13 mouse cellular contexts compared by ENCODE assay signal in genomic region chr9:99400781-99401180, GRCm38 (mm10). TPM values are rescaled to one million over a fixed set of nuclear protein-coding genes. Genes with fewer than 3 reads are reported as not detected.
A peak's percentile ranks its signal among the peaks of the same experiment; 100 is the strongest.
DNase-seq lines count a peak whose midpoint lies in the region; ATAC-seq and TF ChIP-seq lines count a peak whose summit lies in the region.
"Had no signal": no experiment of that assay in that cellular context is flagged by ENCODE, and none has a peak within 500 bp of the region (broad histone marks: within the 10 kb centered on the region; RNA-seq: fewer than 3 reads in every experiment).

No protein-coding gene starts in this region.

- no peaks in the 10 kb centered on the region for H3K27me3 ChIP-seq in midbrain, embryonic 16.5 days (ENCODE audit: control insufficient read depth, insufficient read depth, low read depth, low read length)
- H3K27me3 ChIP-seq in midbrain, embryonic 13.5 days, result no peaks in the 10 kb centered on the region
- H3K27me3 ChIP-seq in forebrain, embryonic 13.5 days, result no peaks in the 10 kb centered on the region
- no peaks in the 10 kb centered on the region for H3K27me3 ChIP-seq in thymus, adult 2 months (ENCODE audit: control insufficient read depth, insufficient read depth, low read length)

- no peaks in the 10 kb centered on the region for H3K4me1 ChIP-seq in midbrain, embryonic 16.5 days (ENCODE audit: control insufficient read depth, insufficient read depth, low read length)
- H3K4me1 ChIP-seq in midbrain, embryonic 13.5 days (replicated peaks), result no peaks in the 10 kb centered on the region
- peaks cover 9% of the 10 kb centered on the region; the same call in 1 of the 2 replicates for H3K4me1 ChIP-seq in forebrain, embryonic 13.5 days
- H3K4me1 ChIP-seq in thymus, adult 2 months (replicated peaks; ENCODE audit: control insufficient read depth, insufficient read depth, low read length), result no peaks in the 10 kb centered on the region; the same call in 1 of the 2 replicates

- no peak for TF ChIP-seq CTCF in thymus, adult 2 months (IDR thresholded peaks at IDR 0.05; ENCODE audit: borderline replicate concordance, control insufficient read depth, extremely low read depth, insufficient read depth, low read length, poor library complexity)

- H3K9me3 ChIP-seq in midbrain, embryonic 16.5 days (replicated peaks; ENCODE audit: control insufficient read depth, low read length, poor library complexity, severe bottlenecking), result no peaks in the 10 kb centered on the region
- H3K9me3 ChIP-seq in midbrain, embryonic 13.5 days, result no peaks in the 10 kb centered on the region
- H3K9me3 ChIP-seq in forebrain, embryonic 13.5 days (replicated peaks), result no peaks in the 10 kb centered on the region
- H3K9me3 ChIP-seq: heart, embryonic 10.5 days had no signal

- H3K27ac ChIP-seq in midbrain, embryonic 16.5 days (ENCODE audit: low read length), result peak overlapping the region; percentile 41; the same call in 1 of the 2 replicates
- H3K27ac ChIP-seq in midbrain, embryonic 13.5 days, result no peak overlapping the region
- no peak overlapping the region for H3K27ac ChIP-seq in forebrain, embryonic 13.5 days
- H3K27ac ChIP-seq in thymus, adult 2 months (ENCODE audit: control insufficient read depth, insufficient read depth, low read length), result no peak overlapping the region
- H3K27ac ChIP-seq: heart, embryonic 10.5 days had no signal

- no peak for TF ChIP-seq POLR2A in thymus, adult 2 months (IDR thresholded peaks at IDR 0.05; ENCODE audit: control insufficient read depth, extremely low read depth, insufficient read depth, low read length, poor library complexity)

- intact Hi-C loops in gastrocnemius, postnatal 14 days (cut with DNase I; ENCODE audit: low total_unique reads), result no loop called here

- WGBS in midbrain, embryonic 16.5 days, result 82% methylated on average over 6 of the region's 6 CpGs
- 89% methylated on average over 6 of the region's 6 CpGs for WGBS in midbrain, embryonic 13.5 days
- 84% methylated on average over 6 of the region's 6 CpGs for WGBS in forebrain, embryonic 13.5 days
- WGBS in thymus, adult 2 months, result 90% methylated on average over 6 of the region's 6 CpGs

- H3K4me3 ChIP-seq in midbrain, embryonic 16.5 days (ENCODE audit: low read depth, low read length), result no peak overlapping the region
- H3K4me3 ChIP-seq in midbrain, embryonic 13.5 days (replicated peaks), result no peak overlapping the region
- H3K4me3 ChIP-seq in forebrain, embryonic 13.5 days, result no peak overlapping the region
- no peak overlapping the region for H3K4me3 ChIP-seq in thymus, adult 2 months (ENCODE audit: control insufficient read depth, insufficient read depth, low read length)
- H3K4me3 ChIP-seq: heart, embryonic 10.5 days had no signal

- DNase-seq in gastrocnemius, adult 18-20 months (ENCODE audit: low spot score), result peak; percentile 58
- DNase-seq in gastrocnemius, postnatal 14 days, result no peak
- peak; percentile 49 for DNase-seq in cerebellum, adult 18-20 months
- DNase-seq in kidney, postnatal 36 days, result peak; percentile 35 to 65
- DNase-seq in thymus, adult 2 months, result no peak

- H3K9ac ChIP-seq in midbrain, embryonic 16.5 days (ENCODE audit: low read depth, low read length), result no peak overlapping the region
- no peak overlapping the region for H3K9ac ChIP-seq in midbrain, embryonic 13.5 days (replicated peaks)
- no peak overlapping the region for H3K9ac ChIP-seq in forebrain, embryonic 13.5 days
- H3K9ac ChIP-seq: forebrain, postnatal 0 days had no signal

- no peak overlapping the region for H3K4me2 ChIP-seq in midbrain, embryonic 16.5 days (ENCODE audit: low read length)
- H3K4me2 ChIP-seq in midbrain, embryonic 13.5 days (replicated peaks), result no peak overlapping the region
- H3K4me2 ChIP-seq in forebrain, embryonic 13.5 days, result no peak overlapping the region

- ATAC-seq in midbrain, embryonic 16.5 days, result no peak
- no peak for ATAC-seq in midbrain, embryonic 13.5 days
- ATAC-seq in forebrain, embryonic 13.5 days, result no peak

- peaks cover 6% of the 10 kb centered on the region for H3K36me3 ChIP-seq in midbrain, embryonic 16.5 days (ENCODE audit: control insufficient read depth, insufficient read depth, low read length)
- peaks cover 26% of the 10 kb centered on the region for H3K36me3 ChIP-seq in midbrain, embryonic 13.5 days
- peaks cover 16% of the 10 kb centered on the region for H3K36me3 ChIP-seq in forebrain, embryonic 13.5 days (ENCODE audit: poor library complexity, severe bottlenecking)
- H3K36me3 ChIP-seq in thymus, adult 2 months (ENCODE audit: control insufficient read depth, insufficient read depth, low read length), result no peaks in the 10 kb centered on the region
- H3K36me3 ChIP-seq: heart, embryonic 10.5 days had no signal

RNA-seq across cellular contexts. Expression of gene Mras, which starts 36.4 kb away (rescaled TPM):
- total RNA-seq in gastrocnemius, adult 18-20 months (2021), result 1 to 10 TPM; 6.4 to 7.8 TPM
- total RNA-seq in gastrocnemius, postnatal 14 days (2021), result 1 to 10 TPM; 6.8 to 7.7 TPM
- 51.2 and 53.5 TPM in 2 replicates for polyA plus RNA-seq in midbrain, embryonic 16.5 days (2015; fragmentation: Nextera tagmentation; extraction: Ambion mirVana)
- polyA plus RNA-seq in midbrain, embryonic 13.5 days (2015; fragmentation: Nextera tagmentation; extraction: Ambion mirVana), result 43.8 and 46.0 TPM in 2 replicates
- 43.4 and 44.8 TPM in 2 replicates for polyA plus RNA-seq in forebrain, embryonic 13.5 days (2015; fragmentation: Nextera tagmentation; extraction: Ambion mirVana)
- 7.4 and 14.9 TPM in 2 replicates for polyA plus RNA-seq in thymus, adult 2 months (2012; rRNA removed)

RNA-seq across cellular contexts. Expression of gene Esyt3, which starts 42.4 kb away (rescaled TPM):
- not detected for total RNA-seq in gastrocnemius, adult 18-20 months (2021)
- under 1 TPM in 1 of 2 experiments, not detected in 1; 0.37 TPM for total RNA-seq in gastrocnemius, postnatal 14 days (2021)
- 0.78 and 0.99 TPM in 2 replicates for polyA plus RNA-seq in midbrain, embryonic 16.5 days (2015; fragmentation: Nextera tagmentation; extraction: Ambion mirVana)
- 0.30 and 0.46 TPM in 2 replicates for polyA plus RNA-seq in midbrain, embryonic 13.5 days (2015; fragmentation: Nextera tagmentation; extraction: Ambion mirVana)
- polyA plus RNA-seq in forebrain, embryonic 13.5 days (2015; fragmentation: Nextera tagmentation; extraction: Ambion mirVana), result 0.26 and 0.31 TPM in 2 replicates
- polyA plus RNA-seq in thymus, adult 2 months (2012; rRNA removed), result 0.15 and 0.66 TPM in 2 replicates
- polyA plus RNA-seq: C2C12 had no signal

RNA-seq across cellular contexts. Expression of gene Nme9, which starts 50.5 kb away (rescaled TPM):
- not detected for total RNA-seq in gastrocnemius, adult 18-20 months (2021)
- total RNA-seq in gastrocnemius, postnatal 14 days (2021), result not detected
- polyA plus RNA-seq in midbrain, embryonic 16.5 days (2015; fragmentation: Nextera tagmentation; extraction: Ambion mirVana), result 1.3 and 1.4 TPM in 2 replicates
- polyA plus RNA-seq in midbrain, embryonic 13.5 days (2015; fragmentation: Nextera tagmentation; extraction: Ambion mirVana), result 0.55 TPM in 1 of 2 replicates, not detected in the other
- 0.56 and 0.72 TPM in 2 replicates for polyA plus RNA-seq in forebrain, embryonic 13.5 days (2015; fragmentation: Nextera tagmentation; extraction: Ambion mirVana)
- polyA plus RNA-seq in thymus, adult 2 months (2012; rRNA removed), result 0.43 TPM in 1 of 2 replicates, not detected in the other
- total RNA-seq: common myeloid progenitor, adult 5-6 weeks had no signal
- polyA plus RNA-seq: C2C12; heart, embryonic 10.5 days; liver, embryonic 16.5 days had no signal

Comparison
In these comparisons a context has a peak if more than half of its experiments do, and no peak if none do; other contexts are left out.
1. DNase-seq: peak in gastrocnemius, adult 18-20 months (single experiment), cerebellum, adult 18-20 months (2 of 2) and kidney, postnatal 36 days (2 of 2); none in gastrocnemius, postnatal 14 days (single experiment) and thymus, adult 2 months (single experiment).